Mouse (Mus musculus) kidney, adult 2 months (tissue): ENCODE data around the gene Tecpr2.

Experiments used
- CTCF ChIP-seq: fragments of 200-500 bp; conservative IDR thresholded peaks from 2 replicates; pipeline ENCODE4 v1.5.1; 2011; ENCODE audit warnings: low read depth, mild to moderate bottlenecking, control low read depth, low read length, moderate library complexity, mixed read lengths; ENCODE audit not compliant: insufficient read depth, insufficient read length
- POLR2A ChIP-seq: fragments of 200-500 bp; IDR thresholded peaks from one replicate; pipeline ENCODE4 v1.6.1; 2011; ENCODE audit warnings: low read depth, low read length, control low read depth

DNA sequence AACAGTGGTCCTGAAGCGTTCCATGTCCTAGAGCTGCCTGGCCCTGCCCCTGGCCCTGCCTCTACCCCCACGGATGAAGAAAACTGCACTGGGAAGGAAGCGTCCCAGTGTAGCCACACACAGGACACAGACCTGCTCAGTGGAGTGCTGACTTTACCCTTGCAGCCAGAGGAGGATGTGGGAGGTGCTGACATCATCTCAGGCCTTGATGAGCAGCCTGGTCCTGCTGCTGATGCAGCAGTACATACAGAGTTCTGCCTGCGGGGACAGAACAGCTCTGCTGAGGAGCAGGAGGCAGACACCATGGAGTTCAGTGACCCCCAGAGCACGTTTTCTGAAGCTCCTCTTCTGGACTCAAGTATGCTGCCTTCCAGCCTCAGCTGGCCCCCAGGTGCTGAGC, 43.8 kb downstream of the Tecpr2 start:
- TF ChIP-seq POLR2A: no peak
- no peak for TF ChIP-seq CTCF
